Mouse (Mus musculus) lung, embryonic 14.5 days (tissue): Measurements from ENCODE around the gene Khsrp. TPM values are rescaled to one million over a fixed set of nuclear protein-coding genes. Genes with fewer than 3 reads are reported as not detected.
"Not testable (repeated sequence)": the region's sequence is repeated elsewhere in the genome, so short reads cannot be mapped to it uniquely, and the experiment has no call there.

Source experiments
- ATAC-seq: fragments of 200-750 bp; cut with Nextera tagmentation; 2 replicates; pipeline ENCODE4 v1.8.0; 2017; ENCODE audit warnings: mild to moderate bottlenecking, moderate TSS enrichment, moderate library complexity; ENCODE audit not compliant: insufficient read depth
- DNase-seq: peaks from one replicate; pipeline ENCODE4 v3.0.0-alpha.2; 2015
- H3K27ac ChIP-seq: fragments of 300-500 bp; sonication (generic); 2 replicates; pipeline ENCODE4 v1.5.1; 2014; ENCODE audit warnings: low read depth, mild to moderate bottlenecking, moderate library complexity
- H3K27me3 ChIP-seq: fragments of 300-500 bp; sonication (generic); 2 replicates; pipeline ENCODE4 v1.6.1; 2014; ENCODE audit warnings: low read length, control low read depth; ENCODE audit not compliant: insufficient read depth
- H3K36me3 ChIP-seq: fragments of 300-500 bp; sonication (generic); 2 replicates; pipeline ENCODE4 v1.6.1; 2014; ENCODE audit warnings: control low read depth; ENCODE audit not compliant: insufficient read depth
- H3K4me1 ChIP-seq: fragments of 300-500 bp; sonication (generic); 2 replicates; pipeline ENCODE4 v1.6.1; 2014; ENCODE audit warnings: antibody characterized with exemption, control low read depth; ENCODE audit not compliant: insufficient read depth
- H3K4me2 ChIP-seq: fragments of 300-500 bp; sonication (generic); 2 replicates; pipeline ENCODE4 v1.6.1; 2014; ENCODE audit warnings: mild to moderate bottlenecking
- H3K4me3 ChIP-seq: fragments of 300-500 bp; sonication (generic); 2 replicates; pipeline ENCODE4 v1.5.1; 2014; ENCODE audit warnings: low read depth, low read length
- H3K9ac ChIP-seq: fragments of 300-500 bp; sonication (generic); 2 replicates; pipeline ENCODE4 v1.6.1; 2014
- H3K9me3 ChIP-seq: fragments of 300-500 bp; sonication (generic); 2 replicates; pipeline ENCODE4 v1.6.1; 2016; ENCODE audit warnings: low read depth, low read length, control low read depth
- CTCF ChIP-seq: IDR thresholded peaks from 2 replicates; pipeline ENCODE4 v1.5.1; 2016; ENCODE audit warnings: antibody characterized with exemption, low read depth
- WGBS: fragments of 180-500 bp; shearing (Covaris S2); extraction: QIAGEN DNeasy Blood & Tissue Kit; methylation state at CpG from one replicate; pipeline ENCODE4 v1.1.7; 2014; 5-methylcytosine and 5-hydroxymethylcytosine counted together
- polyA plus RNA-seq: library from polyadenylated mRNA; unstranded; fragments of >200 nt; fragmentation: Nextera tagmentation; extraction: Ambion mirVana; gene quantifications from 2 replicates; pipeline ENCODE4 v1.2.1, GENCODE M21; 2014

The Khsrp gene
- polyA plus RNA-seq, 1 experiment from 2014 or later = 69.4 TPM

- ATAC-seq = no peak
- Histone ChIP-seq H3K36me3 (peaks cover 13% of the 10 kb centered on the region; the same call in 1 of the 2 replicates), H3K4me3 (no peak overlapping the region), H3K27me3 (peaks cover 4% of the 10 kb centered on the region), H3K27ac (no peak overlapping the region), H3K4me1 (no peaks in the 10 kb centered on the region), H3K4me2 (no peak overlapping the region), H3K9ac (no peak overlapping the region), H3K9me3 (no peaks in the 10 kb centered on the region)
- no peak for TF ChIP-seq CTCF
- no peak for DNase-seq
- 75% methylated on average over 3 of the region's 3 CpGs for WGBS
Observed at GRCm38 (mm10) chr17:57056246-57056645, 24.9 kb upstream of the Khsrp start.

- peak; percentile 30 for DNase-seq
- ATAC-seq, H3K9ac ChIP-seq, H3K9me3 ChIP-seq, H3K4me3 ChIP-seq, H3K4me2 ChIP-seq, H3K27ac ChIP-seq, H3K4me1 ChIP-seq, H3K27me3 ChIP-seq: not testable (repeated sequence)
- TF ChIP-seq CTCF = peak; percentile 38
- peaks cover 13% of the 10 kb centered on the region; the same call in 1 of the 2 replicates for H3K36me3 ChIP-seq
- WGBS = 84% methylated on average over 4 of the region's 4 CpGs
Observed at GRCm38 (mm10) chr17:57051679-57052078, 20.4 kb upstream of the Khsrp start.

- peaks cover 17% of the 10 kb centered on the region; the same call in 1 of the 2 replicates for H3K36me3 ChIP-seq
- 86% methylated on average over 3 of the region's 3 CpGs for WGBS
- no peak overlapping the region for H3K4me2 ChIP-seq
- ATAC-seq (no peak), DNase-seq (no peak)
- no peak overlapping the region for H3K4me3 ChIP-seq
- H3K27ac ChIP-seq = no peak overlapping the region
- no peaks in the 10 kb centered on the region for H3K9me3 ChIP-seq
- H3K9ac ChIP-seq = no peak overlapping the region
- TF ChIP-seq CTCF = no peak
- no peaks in the 10 kb centered on the region for H3K4me1 ChIP-seq
- H3K27me3 ChIP-seq = no peaks in the 10 kb centered on the region
Observed at GRCm38 (mm10) chr17:57048816-57049215, 17.5 kb upstream of the Khsrp start.

GRCm38 (mm10) chr17:57047406-57047805 is 16.1 kb upstream of the Khsrp start:
- DNase-seq = peak; percentile 29
- H3K4me2 ChIP-seq = no peak overlapping the region
- no peaks in the 10 kb centered on the region for H3K27me3 ChIP-seq
- peaks cover 7% of the 10 kb centered on the region; the same call in 1 of the 2 replicates for H3K36me3 ChIP-seq
- H3K27ac ChIP-seq = no peak overlapping the region
- H3K4me3 ChIP-seq = no peak overlapping the region
- no peaks in the 10 kb centered on the region for H3K9me3 ChIP-seq
- no peak for TF ChIP-seq CTCF
- no peaks in the 10 kb centered on the region for H3K4me1 ChIP-seq
- 34% methylated on average over 5 of the region's 5 CpGs for WGBS
- no peak for ATAC-seq
- no peak overlapping the region for H3K9ac ChIP-seq

GRCm38 (mm10) chr17:57041554-57041953 is 10.2 kb upstream of the Khsrp start, which contains the start of gene Slc25a41:
Gene Slc25a41, minus strand, starts transcription at chr17:57041654.
- Histone ChIP-seq H3K36me3 (0 out of 2 replicates have a peak, but pooled peaks cover 4% of the 10 kb centered on the region), H3K4me1 (no peaks in the 10 kb centered on the region), H3K27ac (no peak within 1 kb of the TSS), H3K9ac (no peak within 1 kb of the TSS), H3K9me3 (no peaks in the 10 kb centered on the region), H3K27me3 (no peaks in the 10 kb centered on the region), H3K4me2 (no peak within 1 kb of the TSS), H3K4me3 (no peak within 1 kb of the TSS)
- DNase-seq = no peak
- TF ChIP-seq CTCF = no peak
- ATAC-seq = no peak
- WGBS = 62% methylated on average over 8 of the region's 8 CpGs

GRCm38 (mm10) chr17:57038978-57039377 is 7.7 kb upstream of the Khsrp start:
- no peak for DNase-seq
- H3K4me3 ChIP-seq = no peak overlapping the region
- H3K9ac ChIP-seq = no peak overlapping the region
- H3K27ac ChIP-seq = no peak overlapping the region
- WGBS = 33% methylated on average over 8 of the region's 8 CpGs
- no peaks in the 10 kb centered on the region for H3K9me3 ChIP-seq
- no peaks in the 10 kb centered on the region for H3K36me3 ChIP-seq
- TF ChIP-seq CTCF = peak; percentile 24; the same call in 1 of the 2 replicates
- no peak for ATAC-seq
- H3K4me2 ChIP-seq = no peak overlapping the region
- H3K4me1 ChIP-seq = no peaks in the 10 kb centered on the region
- H3K27me3 ChIP-seq = no peaks in the 10 kb centered on the region

- no peaks in the 10 kb centered on the region for H3K9me3 ChIP-seq
- H3K4me2 ChIP-seq = peak overlapping the region; percentile 67
- 81% methylated on average over 4 of the region's 4 CpGs for WGBS
- no peak for TF ChIP-seq CTCF
- H3K4me3 ChIP-seq = no peak overlapping the region
- peak overlapping the region; percentile 44 for H3K9ac ChIP-seq
- no peaks in the 10 kb centered on the region for H3K27me3 ChIP-seq
- H3K36me3 ChIP-seq = peaks cover 11% of the 10 kb centered on the region
- DNase-seq = no peak
- no peak for ATAC-seq
- H3K27ac ChIP-seq = peak overlapping the region; percentile 82; the same call in 1 of the 2 replicates
- 0 out of 2 replicates have a peak, but pooled peaks cover 3% of the 10 kb centered on the region for H3K4me1 ChIP-seq
Observed at GRCm38 (mm10) chr17:57032854-57033253, 1.5 kb upstream of the Khsrp start.
